Mouse (Mus musculus): ENCODE data around the gene Snrpb.

The Snrpb gene

GRCm38 (mm10) chr2:130178706-130179506, at the start of gene Snrpb:
Snrpb (minus strand) TSS chr2:130179403.
- peak; percentile 86 for DNase-seq (ENCODE audit: low read depth, low spot score)

DNA sequence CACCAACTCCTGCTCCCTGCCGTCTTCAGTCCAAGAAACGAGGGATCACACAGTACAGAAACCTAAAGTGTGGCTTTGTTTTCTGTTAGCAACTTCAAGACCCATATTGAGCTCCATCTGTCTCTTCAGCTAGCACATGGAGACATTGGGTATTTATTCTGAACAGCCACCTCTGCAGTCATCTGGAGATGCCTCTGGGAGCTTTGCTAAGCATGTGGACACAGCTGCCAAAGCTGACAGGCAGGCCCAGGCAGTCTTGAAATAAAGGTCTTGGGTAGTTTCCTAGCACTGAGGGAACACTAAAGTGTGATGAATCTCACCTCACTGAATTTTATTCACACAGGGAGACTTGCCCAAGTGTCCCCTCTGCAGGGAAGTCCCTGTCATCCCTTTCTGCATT, 32.4 kb upstream of the Snrpb start:
- DNase-seq (ENCODE audit: low read depth, low spot score): no peak

DNA sequence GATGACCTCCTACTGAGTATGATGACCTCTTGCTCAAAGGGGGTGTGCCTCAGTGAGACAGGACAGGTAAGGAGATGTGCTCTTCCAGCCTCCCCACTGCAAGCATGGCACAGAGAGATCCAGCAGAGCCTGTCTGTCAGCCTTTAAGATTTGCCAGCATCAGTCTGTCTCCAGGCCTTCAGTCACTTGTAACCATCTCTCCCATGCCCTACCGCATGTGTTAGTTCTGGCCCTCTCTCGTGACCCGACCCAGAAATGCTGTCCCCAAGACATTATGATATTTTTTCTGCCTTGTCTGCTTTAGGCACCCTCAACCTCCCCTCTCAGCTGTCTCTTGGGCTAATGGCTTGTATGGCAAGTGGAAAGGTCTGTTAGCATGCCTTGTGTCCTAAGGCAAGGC, 30.4 kb upstream of the Snrpb start:
- no peak for DNase-seq (ENCODE audit: low read depth, low spot score)

- DNase-seq (ENCODE audit: low read depth, low spot score): no peak
These were observed 28.8 kb upstream of the Snrpb start for GRCm38 (mm10) chr2:130207996-130208395.

GRCm38 (mm10) chr2:130207376-130207775, 28.2 kb upstream of the Snrpb start:
- no peak for DNase-seq (ENCODE audit: low read depth, low spot score)

DNA sequence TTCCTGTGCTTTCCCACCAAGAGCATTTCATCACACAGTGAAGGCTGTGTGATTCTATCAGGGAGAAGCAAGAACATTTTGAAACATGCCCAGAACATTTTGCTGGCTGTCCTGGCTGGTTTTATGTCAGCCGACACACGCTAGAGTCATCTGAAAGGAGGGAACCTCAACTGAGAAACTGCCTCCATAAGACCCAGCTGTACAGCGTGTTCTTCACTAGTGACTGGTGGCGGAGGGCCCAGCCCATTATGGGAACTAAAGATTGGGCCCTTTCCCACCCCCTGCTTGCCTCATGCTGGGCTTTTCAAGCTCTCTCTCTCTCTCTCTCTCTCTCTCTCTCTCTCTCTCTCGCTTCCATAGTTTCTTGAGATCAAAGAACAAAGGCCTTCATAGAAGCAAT, 21.8 kb upstream of the Snrpb start:
- DNase-seq (ENCODE audit: low read depth, low spot score): no peak

DNA sequence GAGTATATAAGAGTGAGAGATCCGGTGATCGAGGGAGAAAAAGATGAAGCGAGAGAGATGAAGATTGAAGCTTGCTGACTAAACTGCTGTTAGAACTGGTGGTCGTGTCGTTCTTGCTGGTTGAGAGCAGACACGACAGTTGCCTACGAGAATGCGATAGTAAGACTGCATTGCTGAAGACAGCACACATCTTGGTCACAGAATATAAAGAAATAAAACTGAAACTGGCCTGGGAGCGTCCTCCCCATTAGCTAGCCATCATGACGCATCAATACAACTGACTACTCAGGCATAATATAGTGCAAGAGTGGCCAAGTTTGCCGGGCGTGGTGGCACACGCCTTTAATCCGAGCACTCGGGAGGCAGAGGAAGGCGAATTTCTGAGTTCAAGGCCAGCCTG, 15.7 kb upstream of the Snrpb start, which contains the start of gene Tmc2:
Gene Tmc2 (plus strand): TSS at position 301 of the 400 bp plus-strand sequence.
- no peak for DNase-seq (ENCODE audit: low read depth, low spot score)

DNA sequence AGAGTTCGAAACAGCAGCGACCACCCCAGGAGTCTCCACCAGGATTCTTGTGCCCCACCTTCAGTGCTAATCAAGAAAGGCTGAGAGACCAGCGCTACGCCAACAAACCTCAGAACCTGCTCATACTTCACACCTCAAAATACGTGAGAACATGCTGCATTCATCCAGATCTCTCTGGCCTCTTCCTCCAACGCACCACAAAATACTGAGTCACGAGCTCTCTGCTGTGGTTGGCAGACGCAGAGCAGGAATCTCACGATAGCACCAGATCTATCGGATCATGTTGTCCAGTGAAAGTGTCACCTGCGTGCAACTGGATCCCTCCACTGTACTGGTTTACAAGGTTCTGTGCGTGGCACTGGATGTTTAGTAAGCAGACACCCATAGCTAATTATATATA, 9.2 kb upstream of the Snrpb start:
- DNase-seq (ENCODE audit: low read depth, low spot score): no peak

- DNase-seq (ENCODE audit: low read depth, low spot score): no peak
These were observed 360 bp upstream of the Snrpb start for GRCm38 (mm10) chr2:130179507-130180019.

- DNase-seq (ENCODE audit: low read depth, low spot score): peak; percentile 11
These were observed 860 bp downstream of the Snrpb start for GRCm38 (mm10) chr2:130178381-130178705.

DNA sequence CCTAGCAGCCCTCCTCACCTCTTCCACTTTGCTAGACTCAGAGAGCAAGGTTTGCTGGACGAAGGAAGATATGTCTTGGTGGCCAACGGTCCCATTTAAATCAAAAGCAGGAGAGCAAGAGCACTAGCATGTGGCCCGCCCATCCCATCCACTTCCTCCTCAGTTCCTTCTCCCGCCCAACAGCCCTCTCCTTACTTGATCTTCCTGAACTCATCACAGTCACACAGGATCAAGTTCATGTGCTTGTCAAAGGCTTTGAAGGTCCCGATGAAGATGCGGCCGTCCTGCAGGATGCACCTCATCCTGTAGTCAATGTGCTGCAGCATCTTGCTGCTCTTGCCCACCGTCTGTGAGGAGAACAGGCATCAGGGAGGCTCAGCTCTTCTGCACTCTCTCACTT, 2.4 kb downstream of the Snrpb start:
- DNase-seq (ENCODE audit: low read depth, low spot score): no peak

GRCm38 (mm10) chr2:130171674-130172073, 7.5 kb downstream of the Snrpb start:
- DNase-seq (ENCODE audit: low read depth, low spot score): no peak

DNA sequence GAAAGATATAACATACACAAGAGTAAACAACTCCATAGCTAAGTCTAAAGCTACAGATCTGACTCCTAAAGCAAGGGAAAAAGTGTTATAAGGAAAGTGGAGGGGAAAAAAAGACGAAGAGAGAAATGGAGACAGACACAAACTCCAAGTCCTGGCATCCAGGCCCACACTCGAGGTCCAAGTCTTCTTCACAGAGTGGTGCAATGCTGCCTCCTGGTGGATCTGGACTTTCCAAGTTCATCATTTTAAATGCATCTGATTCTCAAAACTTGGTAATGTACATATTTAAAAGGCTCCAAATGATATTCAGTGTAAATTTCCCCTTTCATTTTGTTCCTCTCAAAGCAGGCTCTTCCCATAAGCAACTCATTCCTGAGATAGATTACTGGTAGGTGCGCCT, 11.3 kb downstream of the Snrpb start:
- peak; percentile 18 for DNase-seq (ENCODE audit: low read depth, low spot score)

- no peak for DNase-seq (ENCODE audit: low read depth, low spot score)
These were observed 12.6 kb downstream of the Snrpb start for GRCm38 (mm10) chr2:130166311-130167214.

DNA sequence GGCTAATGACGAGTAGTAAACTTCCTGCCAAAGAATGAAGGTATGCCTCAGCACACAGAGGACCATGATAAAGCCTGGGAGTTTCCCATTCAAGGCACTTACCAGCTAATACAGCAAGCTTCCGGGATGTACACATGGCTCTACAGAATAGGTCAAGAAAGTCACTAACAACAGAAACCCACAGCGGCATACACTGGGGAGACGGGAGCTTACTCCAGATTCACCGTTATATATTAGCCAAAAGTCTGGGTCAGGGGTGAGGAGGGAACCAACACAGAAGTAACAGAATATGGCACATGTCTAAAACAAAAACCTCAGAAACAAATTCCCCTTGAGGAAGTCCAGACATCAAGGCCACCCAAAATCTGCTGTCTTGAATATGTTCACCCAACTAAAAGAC, 16.5 kb downstream of the Snrpb start:
- no peak for DNase-seq (ENCODE audit: low read depth, low spot score)

DNA sequence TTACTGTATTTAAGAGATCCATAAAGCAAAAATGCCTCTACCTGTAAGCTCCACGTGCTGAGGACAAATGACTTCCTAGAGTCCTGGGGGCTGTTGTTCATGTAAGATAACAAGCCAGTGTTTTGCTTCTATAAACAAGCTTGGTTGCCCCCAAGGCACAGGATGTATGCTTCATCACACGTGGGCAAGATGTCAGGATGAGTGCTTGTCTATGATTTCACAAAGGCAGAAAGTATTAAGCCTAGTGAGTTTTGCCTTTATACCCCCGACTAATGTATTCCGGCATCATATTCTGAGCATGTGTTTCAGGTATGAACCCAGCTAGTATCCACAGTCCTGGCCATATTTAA, 21.1 kb downstream of the Snrpb start:
- no peak for DNase-seq (ENCODE audit: low read depth, low spot score)

GRCm38 (mm10) chr2:130157231-130158087, 21.7 kb downstream of the Snrpb start:
- DNase-seq (ENCODE audit: low read depth, low spot score): no peak

- DNase-seq (ENCODE audit: low read depth, low spot score): no peak
These were observed 23.4 kb downstream of the Snrpb start for GRCm38 (mm10) chr2:130155851-130156250.

DNA sequence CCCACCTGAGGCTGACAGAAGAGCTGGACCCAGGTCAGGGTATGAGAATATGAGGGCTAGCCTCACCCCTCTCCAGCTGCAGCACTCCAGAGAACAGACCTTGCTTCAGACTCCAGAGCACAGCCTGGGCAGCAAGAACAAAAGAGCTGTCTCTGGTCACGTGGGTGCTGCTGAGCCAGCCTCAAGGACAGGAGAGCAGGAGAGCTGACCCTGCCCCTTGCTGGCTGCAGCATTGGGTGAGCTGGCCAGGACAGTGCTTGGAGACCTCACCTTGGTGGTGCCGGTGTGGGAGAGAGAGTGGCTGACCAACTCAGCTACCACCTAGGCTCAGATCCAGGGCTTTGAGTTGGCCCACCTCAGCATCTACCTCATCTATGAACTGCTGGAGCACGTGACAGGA, 24.0 kb downstream of the Snrpb start:
- DNase-seq (ENCODE audit: low read depth, low spot score): no peak

- no peak for DNase-seq (ENCODE audit: low read depth, low spot score)
These were observed 33.0 kb downstream of the Snrpb start for GRCm38 (mm10) chr2:130146089-130146668.

DNA sequence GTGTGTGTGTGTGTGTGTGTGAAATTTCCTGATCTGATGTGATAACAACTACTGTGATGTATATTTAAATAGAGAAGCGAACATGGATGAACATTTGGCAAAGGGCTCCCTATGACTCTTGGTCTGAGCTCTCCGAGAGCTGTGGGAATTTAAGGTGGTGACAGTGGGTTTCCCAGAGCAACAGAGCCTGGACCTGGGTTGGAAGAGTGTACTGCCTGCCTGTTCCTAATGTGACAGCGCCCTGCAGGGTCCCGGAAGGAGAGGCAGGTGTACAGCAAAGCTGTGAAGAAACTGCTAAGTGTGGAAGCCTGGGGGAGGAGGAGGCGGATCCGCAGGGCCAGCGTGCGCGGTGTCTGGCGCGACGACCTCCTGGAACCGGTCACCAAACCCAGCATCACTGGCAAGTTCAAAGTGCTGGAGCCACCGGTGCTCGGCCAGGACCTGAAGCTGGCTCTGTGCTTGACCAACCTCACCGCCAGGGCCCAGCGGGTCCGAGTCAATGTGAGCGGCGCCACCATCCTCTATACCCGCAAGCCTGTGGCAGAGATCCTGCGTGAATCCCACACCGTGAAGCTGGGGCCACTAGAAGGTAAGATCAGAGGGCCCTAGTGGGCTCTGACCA, 34.4 kb downstream of the Snrpb start:
- DNase-seq (ENCODE audit: low read depth, low spot score): no peak

All from skeletal muscle tissue, adult 2 months (tissue).